Mouse (Mus musculus) 416B (cell line): ENCODE measurements at regions not wholly inside any gene's neighbourhood (a gene's known extent, or its start where the extent isn't known, plus 50 kb on each side); places are given as distances from the start of the nearest gene placed in this dataset.

Experiments
- DNase-seq: peaks from one replicate; pipeline ENCODE4 v3.0.0; 2011; ENCODE audit warnings: low read depth

GRCm38 (mm10) chr9:67698796-67699195, 60.4 kb upstream of the C2cd4b start:
- no peak for DNase-seq

GRCm38 (mm10) chr9:67699846-67700579, 59.2 kb upstream of the C2cd4b start:
- no peak for DNase-seq

- no peak for DNase-seq
Observed at GRCm38 (mm10) chr9:67708246-67708960, 50.8 kb upstream of the C2cd4b start.
